Mouse (Mus musculus) neural tube, embryonic 15.5 days (tissue): ENCODE results near the gene Tmem150c. TPM values are rescaled to one million over a fixed set of nuclear protein-coding genes. Genes with fewer than 3 reads are reported as not detected.
A peak's percentile ranks its signal among the peaks of the same experiment; 100 is the strongest.

ENCODE experiments used
- ATAC-seq: fragments of 200-750 bp; cut with Nextera tagmentation; 2 replicates; pipeline ENCODE4 v1.8.0; 2017; ENCODE audit warnings: mild to moderate bottlenecking, moderate TSS enrichment, moderate library complexity; ENCODE audit not compliant: low FRiP score
- H3K27ac ChIP-seq: fragments of 300-500 bp; sonication (generic); replicated peaks from 2 replicates; pipeline ENCODE4 v1.5.1; 2015; ENCODE audit warnings: mild to moderate bottlenecking, inconsistent platforms
- H3K27me3 ChIP-seq: fragments of 300-500 bp; sonication (generic); replicated peaks from 2 replicates; pipeline ENCODE4 v1.6.1; 2015; ENCODE audit warnings: inconsistent platforms
- H3K36me3 ChIP-seq: fragments of 300-500 bp; sonication (generic); 2 replicates; pipeline ENCODE4 v1.6.1; 2015; ENCODE audit warnings: inconsistent platforms
- H3K4me1 ChIP-seq: fragments of 300-500 bp; sonication (generic); 2 replicates; pipeline ENCODE4 v1.6.1; 2015; ENCODE audit warnings: inconsistent platforms
- H3K4me2 ChIP-seq: fragments of 300-500 bp; sonication (generic); 2 replicates; pipeline ENCODE4 v1.6.1; 2015; ENCODE audit warnings: inconsistent platforms, mild to moderate bottlenecking, moderate library complexity
- H3K4me3 ChIP-seq: fragments of 300-500 bp; sonication (generic); replicated peaks from 2 replicates; pipeline ENCODE4 v1.5.1; 2015; ENCODE audit warnings: mild to moderate bottlenecking, inconsistent platforms
- H3K9ac ChIP-seq: fragments of 300-500 bp; sonication (generic); replicated peaks from 2 replicates; pipeline ENCODE4 v1.6.1; 2015; ENCODE audit warnings: mild to moderate bottlenecking, inconsistent platforms
- H3K9me3 ChIP-seq: fragments of 300-500 bp; sonication (generic); replicated peaks from 2 replicates; pipeline ENCODE4 v1.6.1; 2016; ENCODE audit warnings: inconsistent platforms
- WGBS: fragments of 180-500 bp; shearing (Covaris S2); methylation state at CpG from one replicate; pipeline ENCODE4 v1.1.7; 2015; ENCODE audit warnings: mixed read lengths; 5-methylcytosine and 5-hydroxymethylcytosine counted together
- polyA plus RNA-seq: library from polyadenylated mRNA; unstranded; fragments of >200 nt; fragmentation: Nextera tagmentation; extraction: Ambion mirVana; gene quantifications from 2 replicates; pipeline ENCODE4 v1.2.1, GENCODE M21; 2015

Gene Tmem150c
- polyA plus RNA-seq, 1 experiment from 2014 or later, result 35.0 TPM

- Histone ChIP-seq H3K4me2 (no peak overlapping the region), H3K27ac (no peak overlapping the region), H3K27me3 (no peaks in the 10 kb centered on the region), H3K9me3 (no peaks in the 10 kb centered on the region), H3K4me3 (no peak overlapping the region), H3K4me1 (no peaks in the 10 kb centered on the region), H3K36me3 (peaks cover 54% of the 10 kb centered on the region), H3K9ac (no peak overlapping the region)
- WGBS, result 95% methylated on average over 16 of the region's 16 CpGs
- ATAC-seq, result no peak
Measured at GRCm38 (mm10) chr5:100067579-100067978, 92.0 kb downstream of the Tmem150c start.

GRCm38 (mm10) chr5:100060876-100061275 lies 98.7 kb downstream of the Tmem150c start:
- no peak overlapping the region for H3K27ac ChIP-seq
- no peak overlapping the region for H3K4me2 ChIP-seq
- no peak overlapping the region for H3K4me3 ChIP-seq
- peaks cover 57% of the 10 kb centered on the region for H3K36me3 ChIP-seq
- H3K27me3 ChIP-seq, result no peaks in the 10 kb centered on the region
- no peak for ATAC-seq
- H3K9me3 ChIP-seq, result no peaks in the 10 kb centered on the region
- no peak overlapping the region for H3K9ac ChIP-seq
- 96% methylated on average over 14 of the region's 14 CpGs for WGBS
- H3K4me1 ChIP-seq, result peaks cover 17% of the 10 kb centered on the region

- Histone ChIP-seq H3K27me3 (no peaks in the 10 kb centered on the region), H3K4me2 (no peak overlapping the region), H3K4me1 (peaks cover 27% of the 10 kb centered on the region), H3K9me3 (no peaks in the 10 kb centered on the region), H3K36me3 (peaks cover 43% of the 10 kb centered on the region), H3K9ac (no peak overlapping the region), H3K4me3 (no peak overlapping the region), H3K27ac (no peak overlapping the region)
- no peak for ATAC-seq
- 36% methylated on average over 6 of the region's 6 CpGs for WGBS
Measured at GRCm38 (mm10) chr5:100059326-100059725, 100.3 kb downstream of the Tmem150c start.

GRCm38 (mm10) chr5:100058729-100059128 lies 100.9 kb downstream of the Tmem150c start:
- no peak for ATAC-seq
- Histone ChIP-seq H3K27me3 (no peaks in the 10 kb centered on the region), H3K9ac (no peak overlapping the region), H3K9me3 (no peaks in the 10 kb centered on the region), H3K4me3 (no peak overlapping the region), H3K4me2 (no peak overlapping the region), H3K36me3 (peaks cover 37% of the 10 kb centered on the region), H3K4me1 (peaks cover 27% of the 10 kb centered on the region), H3K27ac (no peak overlapping the region)
- WGBS, result 25% methylated on average over 6 of the region's 6 CpGs

GRCm38 (mm10) chr5:100057461-100058209 lies 102.0 kb downstream of the Tmem150c start:
- Histone ChIP-seq H3K9ac (no peak overlapping the region), H3K4me3 (no peak overlapping the region), H3K27me3 (no peaks in the 10 kb centered on the region), H3K9me3 (no peaks in the 10 kb centered on the region), H3K36me3 (peaks cover 33% of the 10 kb centered on the region), H3K4me2 (no peak overlapping the region), H3K27ac (no peak overlapping the region), H3K4me1 (peaks cover 27% of the 10 kb centered on the region)
- 47% methylated on average over 14 of the region's 15 CpGs for WGBS
- no peak for ATAC-seq

GRCm38 (mm10) chr5:100055866-100056369 lies 103.7 kb downstream of the Tmem150c start:
- peaks cover 21% of the 10 kb centered on the region for H3K36me3 ChIP-seq
- no peak for ATAC-seq
- WGBS, result 58% methylated on average over 5 of the region's 5 CpGs
- H3K4me1 ChIP-seq, result peaks cover 27% of the 10 kb centered on the region
- H3K4me2 ChIP-seq, result no peak overlapping the region
- H3K27ac ChIP-seq, result no peak overlapping the region
- H3K27me3 ChIP-seq, result no peaks in the 10 kb centered on the region
- H3K4me3 ChIP-seq, result no peak overlapping the region
- no peaks in the 10 kb centered on the region for H3K9me3 ChIP-seq
- no peak overlapping the region for H3K9ac ChIP-seq

- WGBS, result 79% methylated on average over 11 of the region's 11 CpGs
- Histone ChIP-seq H3K4me2 (no peak overlapping the region), H3K9ac (no peak overlapping the region), H3K36me3 (peaks cover 12% of the 10 kb centered on the region), H3K4me1 (peaks cover 27% of the 10 kb centered on the region), H3K27me3 (no peaks in the 10 kb centered on the region), H3K4me3 (no peak overlapping the region), H3K27ac (no peak overlapping the region), H3K9me3 (no peaks in the 10 kb centered on the region)
- no peak for ATAC-seq
Measured at GRCm38 (mm10) chr5:100054807-100055547, 104.6 kb downstream of the Tmem150c start.

GRCm38 (mm10) chr5:100052728-100053127 lies 106.9 kb downstream of the Tmem150c start:
- WGBS, result 93% methylated on average over 7 of the region's 7 CpGs
- H3K36me3 ChIP-seq, result 0 out of 2 replicates have a peak, but pooled peaks cover 4% of the 10 kb centered on the region
- H3K4me2 ChIP-seq, result no peak overlapping the region

GRCm38 (mm10) chr5:100049904-100050303 lies 109.7 kb downstream of the Tmem150c start:
- no peak for ATAC-seq
- WGBS, result 96% methylated on average over 3 of the region's 3 CpGs
- Histone ChIP-seq H3K9ac (no peak overlapping the region), H3K36me3 (0 out of 2 replicates have a peak, but pooled peaks cover 4% of the 10 kb centered on the region), H3K27ac (no peak overlapping the region; the same call in 1 of the 2 replicates), H3K4me3 (no peak overlapping the region), H3K4me1 (peaks cover 38% of the 10 kb centered on the region), H3K9me3 (no peaks in the 10 kb centered on the region), H3K27me3 (no peaks in the 10 kb centered on the region), H3K4me2 (no peak overlapping the region)

More at GRCm38 (mm10) chr5:100052728-100053127, 106.9 kb downstream of the Tmem150c start:
- H3K4me1 ChIP-seq, result peaks cover 36% of the 10 kb centered on the region
- H3K27ac ChIP-seq, result no peak overlapping the region
- no peak overlapping the region for H3K4me3 ChIP-seq
- H3K27me3 ChIP-seq, result no peaks in the 10 kb centered on the region
- ATAC-seq, result no peak
- H3K9ac ChIP-seq, result no peak overlapping the region
- H3K9me3 ChIP-seq, result no peaks in the 10 kb centered on the region

GRCm38 (mm10) chr5:100047871-100048270 lies 111.7 kb downstream of the Tmem150c start:
- H3K27me3 ChIP-seq, result no peaks in the 10 kb centered on the region
- H3K36me3 ChIP-seq, result 0 out of 2 replicates have a peak, but pooled peaks cover 4% of the 10 kb centered on the region
- 51% methylated on average over 7 of the region's 7 CpGs for WGBS
- H3K4me3 ChIP-seq, result no peak overlapping the region
- H3K27ac ChIP-seq, result peak overlapping the region; percentile 41; the same call in 1 of the 2 replicates
- peaks cover 56% of the 10 kb centered on the region for H3K4me1 ChIP-seq
- no peak overlapping the region for H3K9ac ChIP-seq
- no peak overlapping the region for H3K4me2 ChIP-seq
- H3K9me3 ChIP-seq, result no peaks in the 10 kb centered on the region
- ATAC-seq, result peak; percentile 42; the same call in 1 of the 2 replicates

- H3K9me3 ChIP-seq, result no peaks in the 10 kb centered on the region
- H3K36me3 ChIP-seq, result 0 out of 2 replicates have a peak, but pooled peaks cover 3% of the 10 kb centered on the region
- ATAC-seq, result no peak
- H3K4me3 ChIP-seq, result no peak overlapping the region
- H3K9ac ChIP-seq, result no peak overlapping the region
- 67% methylated on average over 8 of the region's 8 CpGs for WGBS
- no peaks in the 10 kb centered on the region for H3K27me3 ChIP-seq
- no peak overlapping the region for H3K4me2 ChIP-seq
- 0 out of 2 replicates have a peak overlapping the region, but pooled peaks have one; percentile 41 for H3K27ac ChIP-seq
- H3K4me1 ChIP-seq, result peaks cover 56% of the 10 kb centered on the region
Measured at GRCm38 (mm10) chr5:100047143-100047640, 112.4 kb downstream of the Tmem150c start.
